Comparison of ENCODE assay signal across 10 mouse cellular contexts in genomic region chr14:25323542-25324484, GRCm38 (mm10).
DNase-seq lines count a peak whose midpoint lies in the region; ATAC-seq and TF ChIP-seq lines count a peak whose summit lies in the region.
"Had no signal": no experiment of that assay in that cellular context is flagged by ENCODE, and none has a peak within 500 bp of the region (broad histone marks: within the 10 kb centered on the region; RNA-seq: fewer than 3 reads in every experiment).

No protein-coding gene starts in this region.

- no peaks in the 10 kb centered on the region for H3K27me3 ChIP-seq in kidney, embryonic 15.5 days
- H3K27me3 ChIP-seq in MEL (ENCODE audit: control insufficient read depth in 1 of 2, insufficient read depth in 2 of 2, low read length in 2 of 2) = no peaks in the 10 kb centered on the region; a peak in 1 of 4 replicates
- no peaks in the 10 kb centered on the region for H3K27me3 ChIP-seq in hindbrain, embryonic 15.5 days
- H3K27me3 ChIP-seq in midbrain, embryonic 13.5 days = no peaks in the 10 kb centered on the region

- no peak for TF ChIP-seq RAD21 in MEL (IDR thresholded peaks at IDR 0.05; ENCODE audit: low read depth, low read length)

- 84% methylated on average over 6 of the region's 6 CpGs for WGBS in kidney, embryonic 15.5 days
- 87% methylated on average over 6 of the region's 6 CpGs for WGBS in hindbrain, embryonic 15.5 days
- whole genome bisulfite sequencing in midbrain, embryonic 13.5 days = 82% methylated on average over 6 of the region's 6 CpGs

- ATAC-seq in kidney, embryonic 15.5 days (replicated peaks; ENCODE audit: low FRiP score) = no peak; the same call in 1 of the 2 replicates
- peak; percentile 24; the same call in 1 of the 2 replicates for ATAC-seq in hindbrain, embryonic 15.5 days (ENCODE audit: low FRiP score, low read depth)
- ATAC-seq in midbrain, embryonic 13.5 days = peak; percentile 43
- ATAC-seq: liver, embryonic 12.5 days had no signal

- H3K9ac ChIP-seq in kidney, embryonic 15.5 days = no peak overlapping the region
- no peak overlapping the region for H3K9ac ChIP-seq in MEL (ENCODE audit: control insufficient read depth, low read depth, low read length, poor library complexity, severe bottlenecking)
- H3K9ac ChIP-seq in hindbrain, embryonic 15.5 days = no peak overlapping the region
- H3K9ac ChIP-seq in midbrain, embryonic 13.5 days (replicated peaks) = no peak overlapping the region
- H3K9ac ChIP-seq: liver, embryonic 12.5 days had no signal

- H3K27ac ChIP-seq in kidney, embryonic 15.5 days = 0 out of 2 replicates have a peak overlapping the region, but pooled peaks have one; percentile 4
- no peak overlapping the region for H3K27ac ChIP-seq in MEL (ENCODE audit: control insufficient read depth, low read depth, low read length)
- H3K27ac ChIP-seq in hindbrain, embryonic 15.5 days (replicated peaks) = no peak overlapping the region
- peak overlapping the region; percentile 32; the same call in 1 of the 2 replicates for H3K27ac ChIP-seq in midbrain, embryonic 13.5 days
- H3K27ac ChIP-seq: liver, embryonic 12.5 days had no signal

- no peak overlapping the region for H3K4me3 ChIP-seq in kidney, embryonic 15.5 days (replicated peaks)
- no peak overlapping the region for H3K4me3 ChIP-seq in MEL (ENCODE audit: control insufficient read depth in 1 of 2, insufficient read depth in 1 of 2, low read depth in 2 of 2, low read length in 2 of 2)
- H3K4me3 ChIP-seq in hindbrain, embryonic 15.5 days = no peak overlapping the region
- no peak overlapping the region for H3K4me3 ChIP-seq in midbrain, embryonic 13.5 days (replicated peaks)
- H3K4me3 ChIP-seq: liver, embryonic 12.5 days had no signal

- no peaks in the 10 kb centered on the region for H3K79me2 ChIP-seq in MEL (ENCODE audit: control insufficient read depth, insufficient read depth, low read length, poor library complexity)

- no peak for DNase-seq in kidney, postnatal 14 days
- no peak for DNase-seq in MEL (ENCODE audit: low read depth, low spot score)
- no peak for DNase-seq in left cerebral cortex, postnatal 25 days (ENCODE audit: low spot score in 2 of 2)
- no peak for DNase-seq in frontal cortex, postnatal 25 days (ENCODE audit: low spot score in 2 of 2)
- DNase-seq in thymus, adult 18-20 months = no peak
- DNase-seq: heart, postnatal 36 days had no signal

- no peaks in the 10 kb centered on the region for H3K9me3 ChIP-seq in kidney, embryonic 15.5 days (replicated peaks)
- H3K9me3 ChIP-seq in MEL (replicated peaks; ENCODE audit: insufficient read depth, low read length) = no peaks in the 10 kb centered on the region
- H3K9me3 ChIP-seq in hindbrain, embryonic 15.5 days = no peaks in the 10 kb centered on the region
- no peaks in the 10 kb centered on the region for H3K9me3 ChIP-seq in midbrain, embryonic 13.5 days
- H3K9me3 ChIP-seq: liver, embryonic 12.5 days had no signal

- no peaks in the 10 kb centered on the region for H3K36me3 ChIP-seq in kidney, embryonic 15.5 days
- no peaks in the 10 kb centered on the region for H3K36me3 ChIP-seq in MEL (ENCODE audit: control insufficient read depth in 1 of 2, insufficient read depth in 2 of 2, low read length in 2 of 2)
- H3K36me3 ChIP-seq in hindbrain, embryonic 15.5 days = no peaks in the 10 kb centered on the region
- H3K36me3 ChIP-seq in midbrain, embryonic 13.5 days = no peaks in the 10 kb centered on the region
- H3K36me3 ChIP-seq: liver, embryonic 12.5 days had no signal

- no peak for TF ChIP-seq CTCF in MEL (IDR thresholded peaks at IDR 0.05 in 2 of 3, conservative IDR thresholded peaks at IDR 0.05 in 1 of 3; ENCODE audit: control insufficient read depth in 1 of 3, insufficient read depth in 1 of 3, low read depth in 2 of 3, low read length in 3 of 3, poor library complexity in 1 of 3, severe bottlenecking in 1 of 3)

- no peak for TF ChIP-seq EP300 in MEL (IDR thresholded peaks at IDR 0.05; ENCODE audit: low read depth in 1 of 2, low read length in 2 of 2)

- no peak for TF ChIP-seq POLR2A in MEL (IDR thresholded peaks at IDR 0.05; ENCODE audit: control insufficient read depth in 1 of 2, insufficient read depth in 1 of 2, low read depth in 1 of 2, low read length in 2 of 2, poor library complexity in 1 of 2)

- H3K4me2 ChIP-seq in kidney, embryonic 15.5 days = no peak overlapping the region
- H3K4me2 ChIP-seq in hindbrain, embryonic 15.5 days = no peak overlapping the region
- H3K4me2 ChIP-seq in midbrain, embryonic 13.5 days (replicated peaks) = no peak overlapping the region
- H3K4me2 ChIP-seq: liver, embryonic 12.5 days had no signal

- intact Hi-C loops in left cerebral cortex, postnatal 25 days (cut with DNase I) = no loop called here

- peaks cover 28% of the 10 kb centered on the region for H3K4me1 ChIP-seq in kidney, embryonic 15.5 days
- H3K4me1 ChIP-seq in MEL (ENCODE audit: control insufficient read depth in 1 of 2, insufficient read depth in 2 of 2, low read length in 2 of 2) = no peaks in the 10 kb centered on the region
- H3K4me1 ChIP-seq in hindbrain, embryonic 15.5 days (replicated peaks) = peaks cover 28% of the 10 kb centered on the region
- H3K4me1 ChIP-seq in midbrain, embryonic 13.5 days (replicated peaks) = peaks cover 43% of the 10 kb centered on the region
- H3K4me1 ChIP-seq: liver, embryonic 12.5 days had no signal

TF ChIP-seq in MEL, 35 proteins besides CTCF, POLR2A, EP300 and RAD21:
- TF ChIP-seq MEF2A (IDR thresholded peaks at IDR 0.05; ENCODE audit: extremely low read depth, insufficient replicate concordance, low read depth, low read length, poor library complexity, severe bottlenecking) (no peak), POLR2AphosphoS5 (IDR thresholded peaks at IDR 0.05; ENCODE audit: borderline replicate concordance, low read depth, low read length) (peak; percentile 45; the same call in 1 of the 2 replicates), TBP (IDR thresholded peaks at IDR 0.05; ENCODE audit: low read depth, low read length) (no peak), MAX (IDR thresholded peaks at IDR 0.05; ENCODE audit: low read length) (no peak), MXI1 (IDR thresholded peaks at IDR 0.05; ENCODE audit: low read depth, low read length) (no peak), UBTF (IDR thresholded peaks at IDR 0.05; ENCODE audit: borderline replicate concordance, insufficient read depth, low read depth, low read length) (no peak)

Comparison
In these comparisons a context has a peak if more than half of its experiments do, and no peak if none do; other contexts are left out.
1. H3K27ac ChIP-seq: peak in kidney, embryonic 15.5 days (single experiment) and midbrain, embryonic 13.5 days (single experiment); none in MEL (single experiment) and hindbrain, embryonic 15.5 days (single experiment).